Mouse (Mus musculus) ES-E14 (cell line): ENCODE data around the gene Etnppl. TPM values are rescaled to one million over a fixed set of nuclear protein-coding genes. Genes with fewer than 3 reads are reported as not detected.

Experiments used
- DNase-seq: peaks from one replicate; pipeline ENCODE4 v3.0.0-alpha.2; 2013; ENCODE audit warnings: low read depth, low spot score
- H3K27ac ChIP-seq: 2 replicates; pipeline ENCODE4 v1.5.1; 2012; ENCODE audit warnings: low read depth, mild to moderate bottlenecking, low read length, moderate library complexity, mixed read lengths; ENCODE audit not compliant: poor library complexity, insufficient read depth, severe bottlenecking
- H3K36me3 ChIP-seq: 2 replicates; pipeline ENCODE4 v1.6.1; 2012; ENCODE audit warnings: mild to moderate bottlenecking, low read length, moderate library complexity, mixed read lengths; ENCODE audit not compliant: control insufficient read depth, poor library complexity, insufficient read depth, severe bottlenecking
- H3K4me1 ChIP-seq, 2 experiments: fragments of 150-350 bp in 1 of 2; sonication (generic) in 1 of 2; 2 replicates each; pipeline ENCODE4 v1.6.1; 2012; ENCODE audit warnings: low read length in 2 of 2, mild to moderate bottlenecking in 1 of 2, mixed read lengths in 1 of 2; ENCODE audit not compliant: control insufficient read depth in 2 of 2, insufficient read depth in 2 of 2, poor library complexity in 1 of 2
- H3K4me3 ChIP-seq, 2 experiments: fragments of 150-350 bp in 1 of 2; sonication (generic) in 1 of 2; 2 replicates each; pipeline ENCODE4 v1.5.1; 2012; ENCODE audit warnings: low read length in 2 of 2, low read depth in 1 of 2, mild to moderate bottlenecking in 1 of 2, mixed read lengths in 1 of 2; ENCODE audit not compliant: insufficient read depth in 1 of 2, poor library complexity in 1 of 2, severe bottlenecking in 1 of 2
- H3K9ac ChIP-seq: 2 replicates; pipeline ENCODE4 v1.6.1; 2012; ENCODE audit warnings: low read depth, mild to moderate bottlenecking, low read length, mixed read lengths; ENCODE audit not compliant: poor library complexity, insufficient read depth, severe bottlenecking
- H3K9me3 ChIP-seq: fragments of 150-350 bp; sonication (generic); 2 replicates; pipeline ENCODE4 v1.6.1; 2012; ENCODE audit warnings: low read depth, mild to moderate bottlenecking, low read length; ENCODE audit not compliant: control insufficient read depth, insufficient read depth
- CHD2 ChIP-seq: IDR thresholded peaks from 2 replicates; pipeline ENCODE4 v1.6.1; 2014; ENCODE audit warnings: mild to moderate bottlenecking, low read depth, low read length, inconsistent platforms
- HCFC1 ChIP-seq: IDR thresholded peaks from 2 replicates; pipeline ENCODE4 v1.6.1; 2012; ENCODE audit warnings: low read length, inconsistent platforms, borderline replicate concordance; ENCODE audit not compliant: insufficient read depth
- MAFK ChIP-seq: IDR thresholded peaks from 2 replicates; pipeline ENCODE4 v1.6.1; 2014; ENCODE audit warnings: mild to moderate bottlenecking, low read depth, low read length, inconsistent platforms; ENCODE audit not compliant: insufficient read depth
- ZC3H11A ChIP-seq: IDR thresholded peaks from 2 replicates; pipeline ENCODE4 v1.6.1; 2012; ENCODE audit warnings: low read depth, mild to moderate bottlenecking, inconsistent platforms, low read length, borderline replicate concordance
- ZNF384 ChIP-seq: IDR thresholded peaks from 2 replicates; pipeline ENCODE4 v1.6.1; 2012; ENCODE audit warnings: low read depth, low read length, inconsistent platforms
- in situ Hi-C, 2 experiments: fragments of 600-800 bp; cut with MboI; formaldehyde crosslinking; loops; one replicate each; pipeline ENCODE4 v1.15.1; 2025; ENCODE audit warnings: low sequenced_read_pairs in 2 of 2, inconsistent platforms in 1 of 2; ENCODE audit not compliant: unreplicated experiment in 2 of 2
- total RNA-seq: library from RNA; depleted of rRNA; stranded (reverse); fragments of 300-350 nt; gene quantifications from 2 replicates; pipeline ENCODE4 v1.2.3, GENCODE M21; 2012; rRNA removed

Gene Etnppl
- total RNA-seq, 1 experiment, result not detected

- no peaks in the 10 kb centered on the region for H3K36me3 ChIP-seq
- no peaks in the 10 kb centered on the region for H3K9me3 ChIP-seq
- H3K9ac ChIP-seq, result no peak overlapping the region
- TF ChIP-seq ZNF384, result no peak
- no peak for TF ChIP-seq ZC3H11A
- TF ChIP-seq MAFK, result no peak
- TF ChIP-seq CHD2, result no peak
- no peak for TF ChIP-seq HCFC1
- H3K4me3 ChIP-seq, result no peak overlapping the region
- no peaks in the 10 kb centered on the region for H3K4me1 ChIP-seq
- H3K27ac ChIP-seq, result no peak overlapping the region
- no peak for DNase-seq
- in situ Hi-C loops, result loop anchor here in 1 of 2 experiments (10.0 kb wide), 1 partner anchor 592 kb away; no protein-coding TSS in a partner anchor
Observed at GRCm38 (mm10) chr3:130687051-130687450, 69.8 kb downstream of the Etnppl start.

Other genes with a start within 250 kb of the Etnppl start
- 319 and 342 TPM in 2 replicates for gene Ostc, start 92.0 kb downstream of the Etnppl start, total RNA-seq
- 825 and 990 TPM in 2 replicates for gene Rpl34, start 113.0 kb downstream of the Etnppl start, total RNA-seq